ENCODE assay signal across 18 mouse cellular contexts in genomic region chr15:83949729-83950491, GRCm38 (mm10).
DNase-seq lines count a peak whose midpoint lies in the region; ATAC-seq and TF ChIP-seq lines count a peak whose summit lies in the region.
"Had no signal": no experiment of that assay in that cellular context is flagged by ENCODE, and none has a peak within 500 bp of the region (broad histone marks: within the 10 kb centered on the region; RNA-seq: fewer than 3 reads in every experiment).

No protein-coding gene starts in this region.

- peak overlapping the region; percentile 34; the same call in 1 of the 2 replicates for H3K27ac ChIP-seq in lung, embryonic 15.5 days
- H3K27ac ChIP-seq in lung, postnatal 0 days (ENCODE audit: low read length): no peak overlapping the region
- H3K27ac ChIP-seq: gastrocnemius, adult 2 months; heart, adult 2 months; hindbrain, embryonic 12.5 days; layer of hippocampus, adult 2 months; limb, embryonic 15.5 days had no signal

- intact Hi-C loops in left cerebral cortex, postnatal 36 days (cut with DNase I): no loop called here

- no peaks in the 10 kb centered on the region for H3K9me3 ChIP-seq in lung, embryonic 15.5 days
- no peaks in the 10 kb centered on the region for H3K9me3 ChIP-seq in lung, postnatal 0 days (ENCODE audit: low read length)
- H3K9me3 ChIP-seq: hindbrain, embryonic 12.5 days; limb, embryonic 15.5 days had no signal

- H3K27me3 ChIP-seq in lung, embryonic 15.5 days: no peaks in the 10 kb centered on the region
- no peaks in the 10 kb centered on the region for H3K27me3 ChIP-seq in lung, postnatal 0 days (replicated peaks; ENCODE audit: insufficient read depth, low read length)
- H3K27me3 ChIP-seq: hindbrain, embryonic 12.5 days had no signal

- 44% methylated on average over 16 of the region's 16 CpGs for WGBS in lung, embryonic 15.5 days
- 44% methylated on average over 16 of the region's 16 CpGs for WGBS in lung, postnatal 0 days

- TF ChIP-seq EP300 in lung, postnatal 0 days (IDR thresholded peaks at IDR 0.05): no peak

- no peak for TF ChIP-seq CTCF in lung, postnatal 0 days (IDR thresholded peaks at IDR 0.05)

- no peak overlapping the region for H3K4me3 ChIP-seq in lung, embryonic 15.5 days
- no peak overlapping the region for H3K4me3 ChIP-seq in lung, postnatal 0 days (ENCODE audit: low read depth, low read length)
- H3K4me3 ChIP-seq: gastrocnemius, adult 2 months; heart, adult 2 months; hindbrain, embryonic 12.5 days; layer of hippocampus, adult 2 months; limb, embryonic 15.5 days had no signal

- H3K4me1 ChIP-seq in lung, embryonic 15.5 days: peaks cover 4% of the 10 kb centered on the region; the same call in 1 of the 2 replicates
- H3K4me1 ChIP-seq in lung, postnatal 0 days (ENCODE audit: insufficient read depth, low read depth, low read length): no peaks in the 10 kb centered on the region
- H3K4me1 ChIP-seq: hindbrain, embryonic 12.5 days; limb, embryonic 15.5 days had no signal

- ATAC-seq in lung, embryonic 15.5 days (ENCODE audit: borderline replicate concordance, extremely low read depth, low FRiP score, low TSS enrichment): peak; percentile 70
- no peak; the same call in 1 of the 2 replicates for ATAC-seq in lung, postnatal 0 days
- ATAC-seq: inflammation-experienced regulatory T-cells, adult 6 months had no signal

- H3K36me3 ChIP-seq in lung, embryonic 15.5 days: no peaks in the 10 kb centered on the region
- H3K36me3 ChIP-seq in lung, postnatal 0 days (ENCODE audit: insufficient read depth, low read length): no peaks in the 10 kb centered on the region
- H3K36me3 ChIP-seq: hindbrain, embryonic 12.5 days; limb, embryonic 15.5 days had no signal

- H3K9ac ChIP-seq in lung, embryonic 15.5 days: no peak overlapping the region
- no peak overlapping the region for H3K9ac ChIP-seq in lung, postnatal 0 days (replicated peaks; ENCODE audit: low read depth)
- H3K9ac ChIP-seq: hindbrain, embryonic 12.5 days; limb, embryonic 15.5 days had no signal

- DNase-seq in lung, postnatal 0 days (ENCODE audit: low spot score): no peak
- peak; percentile 19 for DNase-seq in Muller cell, postnatal 12 days (ENCODE audit: inconsistent ontology term)
- peak; percentile 17 for DNase-seq in embryo, embryonic 10.5 days (ENCODE audit: low spot score)
- peak; percentile 40 for DNase-seq in kidney, postnatal 14 days
- no peak for DNase-seq in left cerebral cortex, adult 8-10 months (ENCODE audit: low spot score in 2 of 2)
- DNase-seq in left cerebral cortex, postnatal 36 days (ENCODE audit: low spot score in 2 of 2): no peak
- DNase-seq: adrenal gland, postnatal 36 days; cerebellum, adult 2 months; gastrocnemius, adult 2 months; heart, adult 2 months; midbrain, embryonic 14.5 days; right cerebral cortex, postnatal 25 days; thymus, postnatal 36 days had no signal

- no peak overlapping the region for H3K4me2 ChIP-seq in lung, embryonic 15.5 days
- H3K4me2 ChIP-seq in lung, postnatal 0 days (replicated peaks; ENCODE audit: low read depth, low read length): no peak overlapping the region
- H3K4me2 ChIP-seq: hindbrain, embryonic 12.5 days; limb, embryonic 15.5 days had no signal

Comparison
In these comparisons a context has a peak if more than half of its experiments do, and no peak if none do; other contexts are left out.
1. DNase-seq: peak in Muller cell, postnatal 12 days (single experiment), embryo, embryonic 10.5 days (single experiment) and kidney, postnatal 14 days (single experiment); none in lung, postnatal 0 days (single experiment), left cerebral cortex, adult 8-10 months (0 of 2) and left cerebral cortex, postnatal 36 days (0 of 2).